ENCODE assay signal across 24 mouse cellular contexts in the genomic region with DNA sequence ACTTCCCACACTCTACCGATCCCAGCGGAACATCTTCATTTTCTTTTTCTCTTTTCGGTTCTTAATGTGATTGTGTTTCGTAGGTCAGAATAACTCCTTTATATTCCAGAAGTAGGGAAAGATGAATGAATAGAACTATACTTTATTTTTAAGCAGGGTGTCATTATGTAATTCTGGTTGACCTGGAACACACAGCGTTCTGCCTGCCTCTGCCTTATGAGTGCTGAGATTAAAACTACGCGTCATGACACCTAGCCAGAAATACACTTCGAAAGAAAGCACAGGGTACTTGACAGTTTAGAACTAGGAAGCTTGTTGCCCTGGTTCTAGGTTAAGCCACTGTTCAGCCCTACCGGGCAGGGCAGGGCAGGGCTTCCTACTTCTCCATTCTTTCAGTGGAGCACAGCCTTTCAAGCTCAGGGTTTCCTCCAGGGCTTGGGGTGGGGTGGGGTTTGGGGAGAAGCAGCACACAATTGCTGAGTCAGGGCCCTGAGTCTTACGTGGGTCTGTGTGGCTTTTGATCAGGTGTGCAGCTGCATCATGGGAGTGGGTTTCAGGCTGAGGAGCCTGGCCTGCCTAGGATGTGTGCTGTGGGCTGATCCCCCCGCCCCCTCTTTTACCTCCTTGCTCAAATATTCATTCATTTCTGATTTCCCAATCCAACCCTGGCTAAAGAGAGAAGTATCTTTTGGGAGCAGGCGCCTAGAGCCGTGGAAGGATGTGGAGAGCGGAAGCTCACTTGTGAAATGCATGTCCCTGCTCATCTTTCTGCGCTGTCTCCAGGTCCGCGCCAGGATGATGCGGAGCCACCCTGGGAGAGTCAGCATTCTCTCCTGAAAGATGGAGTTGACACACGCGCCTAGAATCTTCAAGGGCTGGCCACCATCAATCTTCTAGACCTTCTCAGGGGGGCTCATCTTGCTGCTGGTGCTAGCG. TPM values are rescaled to one million over a fixed set of nuclear protein-coding genes. Genes with fewer than 3 reads are reported as not detected.
DNase-seq lines count a peak whose midpoint lies in the region; ATAC-seq and TF ChIP-seq lines count a peak whose summit lies in the region.
"Had no signal": no experiment of that assay in that cellular context is flagged by ENCODE, and none has a peak within 500 bp of the region (broad histone marks: within the 10 kb centered on the region; RNA-seq: fewer than 3 reads in every experiment).

No protein-coding gene starts in this region.

- TF ChIP-seq EP300 in lung, postnatal 0 days (IDR thresholded peaks at IDR 0.05): no peak

- no peaks in the 10 kb centered on the region for H3K4me1 ChIP-seq in midbrain, embryonic 15.5 days
- no peaks in the 10 kb centered on the region for H3K4me1 ChIP-seq in midbrain, embryonic 10.5 days
- H3K4me1 ChIP-seq in lung, postnatal 0 days (ENCODE audit: insufficient read depth, low read depth, low read length): no peaks in the 10 kb centered on the region
- H3K4me1 ChIP-seq: embryonic facial prominence, embryonic 12.5 days; forebrain, embryonic 15.5 days; heart, embryonic 13.5 days; limb, embryonic 12.5 days; liver, embryonic 13.5 days had no signal

- 0 out of 2 replicates have a peak, but pooled peaks cover 7% of the 10 kb centered on the region for H3K36me3 ChIP-seq in midbrain, embryonic 15.5 days (replicated peaks)
- peaks cover 37% of the 10 kb centered on the region for H3K36me3 ChIP-seq in midbrain, embryonic 10.5 days
- H3K36me3 ChIP-seq in lung, postnatal 0 days (ENCODE audit: insufficient read depth, low read length): no peaks in the 10 kb centered on the region

- H3K9ac ChIP-seq in midbrain, embryonic 15.5 days: no peak overlapping the region
- no peak overlapping the region for H3K9ac ChIP-seq in lung, postnatal 0 days (replicated peaks; ENCODE audit: low read depth)
- H3K9ac ChIP-seq: embryonic facial prominence, embryonic 12.5 days; forebrain, embryonic 15.5 days; heart, embryonic 13.5 days; limb, embryonic 12.5 days; liver, embryonic 13.5 days; lung, embryonic 15.5 days had no signal

- WGBS in midbrain, embryonic 15.5 days: 93% methylated on average over 21 of the region's 21 CpGs
- 92% methylated on average over 21 of the region's 21 CpGs for WGBS in midbrain, embryonic 10.5 days
- 82% methylated on average over 21 of the region's 21 CpGs for WGBS in lung, postnatal 0 days

- no peak overlapping the region for H3K27ac ChIP-seq in midbrain, embryonic 15.5 days
- no peak overlapping the region for H3K27ac ChIP-seq in midbrain, embryonic 10.5 days (replicated peaks)
- no peak overlapping the region for H3K27ac ChIP-seq in lung, postnatal 0 days (ENCODE audit: low read length)
- H3K27ac ChIP-seq: embryonic facial prominence, embryonic 12.5 days; forebrain, embryonic 15.5 days; heart, embryonic 13.5 days; limb, embryonic 12.5 days; liver, embryonic 13.5 days; lung, embryonic 15.5 days had no signal

- H3K27me3 ChIP-seq in midbrain, embryonic 15.5 days (replicated peaks): no peaks in the 10 kb centered on the region
- H3K27me3 ChIP-seq in midbrain, embryonic 10.5 days (ENCODE audit: low read depth, poor library complexity, severe bottlenecking): no peaks in the 10 kb centered on the region
- no peaks in the 10 kb centered on the region for H3K27me3 ChIP-seq in lung, postnatal 0 days (replicated peaks; ENCODE audit: insufficient read depth, low read length)
- H3K27me3 ChIP-seq: embryonic facial prominence, embryonic 12.5 days; forebrain, embryonic 15.5 days; heart, embryonic 13.5 days; limb, embryonic 12.5 days; liver, embryonic 13.5 days; lung, embryonic 15.5 days had no signal

- no peak for DNase-seq in frontal cortex, postnatal 14 days (ENCODE audit: low spot score in 2 of 2)
- DNase-seq in midbrain, embryonic 10.5 days (ENCODE audit: low spot score): no peak
- peak; percentile 33 for DNase-seq in brain, adult 2 months (ENCODE audit: low read depth, low spot score)
- no peak for DNase-seq in urinary bladder, adult 2 months (ENCODE audit: low spot score)
- no peak for DNase-seq in lung, postnatal 0 days (ENCODE audit: low spot score)
- DNase-seq: adrenal gland, postnatal 10 days; cerebellum, adult 9-11 months; heart, postnatal 4 days; kidney, adult 9 months; liver, embryonic 13.5 days; retina, postnatal 1 day; thymus, postnatal 25 days had no signal

- no peak overlapping the region for H3K4me2 ChIP-seq in midbrain, embryonic 15.5 days
- H3K4me2 ChIP-seq in lung, postnatal 0 days (replicated peaks; ENCODE audit: low read depth, low read length): no peak overlapping the region
- H3K4me2 ChIP-seq: embryonic facial prominence, embryonic 12.5 days; forebrain, embryonic 15.5 days; heart, embryonic 13.5 days; limb, embryonic 12.5 days; liver, embryonic 13.5 days; lung, embryonic 15.5 days had no signal

- peak; percentile 66; the same call in 1 of the 2 replicates for ATAC-seq in frontal cortex, adult (ENCODE audit: low TSS enrichment)
- 0 out of 2 replicates have a peak, but pooled peaks have one; percentile 42 for ATAC-seq in midbrain, embryonic 15.5 days (replicated peaks)
- ATAC-seq in monocyte, adult 5-6 weeks (replicated peaks; ENCODE audit: insufficient number of reproducible peaks, low FRiP score, low TSS enrichment, poor library complexity, severe bottlenecking): peak; percentile 37; the same call in 1 of the 2 replicates
- no peak for ATAC-seq in lung, postnatal 0 days
- ATAC-seq: activated CD4-positive, CD25-positive, alpha-beta regulatory T cell, adult 4 months; forebrain, embryonic 15.5 days; inflammation-experienced regulatory T-cells, adult 6 months; midbrain, embryonic 16.5 days had no signal

- TF ChIP-seq CTCF in lung, postnatal 0 days (IDR thresholded peaks at IDR 0.05): no peak

- no peak overlapping the region for H3K4me3 ChIP-seq in midbrain, embryonic 15.5 days
- no peak overlapping the region for H3K4me3 ChIP-seq in midbrain, embryonic 10.5 days
- no peak overlapping the region for H3K4me3 ChIP-seq in lung, postnatal 0 days (ENCODE audit: low read depth, low read length)
- H3K4me3 ChIP-seq: embryonic facial prominence, embryonic 12.5 days; erythroblast, embryonic 14.5 days; forebrain, embryonic 15.5 days; heart, embryonic 13.5 days; limb, embryonic 12.5 days; liver, embryonic 13.5 days; lung, embryonic 15.5 days had no signal

- H3K9me3 ChIP-seq in midbrain, embryonic 15.5 days: no peaks in the 10 kb centered on the region
- no peaks in the 10 kb centered on the region for H3K9me3 ChIP-seq in midbrain, embryonic 10.5 days (replicated peaks)
- H3K9me3 ChIP-seq in lung, postnatal 0 days (ENCODE audit: low read length): no peaks in the 10 kb centered on the region
- H3K9me3 ChIP-seq: embryonic facial prominence, embryonic 12.5 days; forebrain, embryonic 15.5 days; heart, embryonic 13.5 days; limb, embryonic 12.5 days; liver, embryonic 13.5 days; lung, embryonic 15.5 days had no signal

RNA-seq across cellular contexts. Expression of a gene that starts 42.1 kb away (rescaled TPM):
- polyA plus RNA-seq in midbrain, embryonic 15.5 days (2015; fragmentation: Nextera tagmentation; extraction: Ambion mirVana): 86.8 and 94.1 TPM in 2 replicates
- 147 and 156 TPM in 2 replicates for polyA plus RNA-seq in midbrain, embryonic 10.5 days (2016; fragmentation: Nextera tagmentation; extraction: Ambion mirVana)
- 52.2 to 127 TPM (median 83.2 TPM) in 3 replicates for total RNA-seq in monocyte, adult 5-6 weeks (2017)
- polyA plus RNA-seq in urinary bladder, adult 2 months (2012; rRNA removed): 29.4 and 35.5 TPM in 2 replicates
- polyA plus RNA-seq in lung, postnatal 0 days (2015; fragmentation: Nextera tagmentation; extraction: Ambion mirVana): 69.4 and 70.9 TPM in 2 replicates
